ENCODE assay signal across 14 mouse cellular contexts in genomic region chr4:123721761-123722160, GRCm38 (mm10).
DNase-seq lines count a peak whose midpoint lies in the region.
"Had no signal": no experiment of that assay in that cellular context is flagged by ENCODE, and none has a peak within 500 bp of the region (broad histone marks: within the 10 kb centered on the region; RNA-seq: fewer than 3 reads in every experiment).

No protein-coding gene starts in this region.

- DNase-seq in cerebellum, postnatal 10 days: peak; percentile 19 to 29
- no peak for DNase-seq in cerebellum, adult 9-11 months
- DNase-seq in MN1 (ENCODE audit: low spot score) (peak; percentile 2), ZHBTc4 (ENCODE audit: low read depth, low spot score) (peak; percentile 66)
- DNase-seq in kidney, postnatal 4 days: no peak
- DNase-seq: adrenal gland, adult 2 months; adrenal gland, postnatal 10 days; adrenal gland, postnatal 25 days; B cell, adult 2 months; cerebellum, adult 11 months; cerebellum, adult 18-20 months; cerebellum, adult 8-10 months; cerebellum, postnatal 36 days; embryo, embryonic 11 days had no signal

Comparison
In these comparisons a context has a peak if more than half of its experiments do, and no peak if none do; other contexts are left out.
1. DNase-seq: peak in cerebellum, postnatal 10 days (2 of 2), MN1 (single experiment) and ZHBTc4 (single experiment); none in cerebellum, adult 9-11 months (single experiment) and kidney, postnatal 4 days (0 of 2).